Mouse (Mus musculus) embryonic facial prominence, embryonic 12.5 days (tissue): ENCODE results near the gene Ntm. TPM values are rescaled to one million over a fixed set of nuclear protein-coding genes. Genes with fewer than 3 reads are reported as not detected.

Experiments used
- ATAC-seq: fragments of 200-750 bp; cut with Nextera tagmentation; 2 replicates; pipeline ENCODE4 v1.8.0; 2017; ENCODE audit not compliant: insufficient number of reproducible peaks, insufficient read depth, low FRiP score, low TSS enrichment
- H3K27ac ChIP-seq: fragments of 300-500 bp; sonication (generic); 2 replicates; pipeline ENCODE4 v1.5.1; 2016; ENCODE audit warnings: mild to moderate bottlenecking
- H3K27me3 ChIP-seq: fragments of 300-500 bp; sonication (generic); 2 replicates; pipeline ENCODE4 v1.6.1; 2016; ENCODE audit warnings: mild to moderate bottlenecking, moderate library complexity
- H3K36me3 ChIP-seq: fragments of 300-500 bp; sonication (generic); 2 replicates; pipeline ENCODE4 v1.6.1; 2016; ENCODE audit warnings: mild to moderate bottlenecking
- H3K4me1 ChIP-seq: fragments of 300-500 bp; sonication (generic); 2 replicates; pipeline ENCODE4 v1.6.1; 2016
- H3K4me2 ChIP-seq: fragments of 300-500 bp; sonication (generic); replicated peaks from 2 replicates; pipeline ENCODE4 v1.6.1; 2016; ENCODE audit warnings: mild to moderate bottlenecking, moderate library complexity
- H3K4me3 ChIP-seq: fragments of 300-500 bp; sonication (generic); 2 replicates; pipeline ENCODE4 v1.5.1; 2016; ENCODE audit warnings: mild to moderate bottlenecking
- H3K9ac ChIP-seq: fragments of 300-500 bp; sonication (generic); 2 replicates; pipeline ENCODE4 v1.6.1; 2016; ENCODE audit warnings: mild to moderate bottlenecking, moderate library complexity
- H3K9me3 ChIP-seq: fragments of 300-500 bp; sonication (generic); 2 replicates; pipeline ENCODE4 v1.6.1; 2016; ENCODE audit warnings: mild to moderate bottlenecking, moderate library complexity
- WGBS: fragments of 180-500 bp; shearing (Covaris S2); methylation state at CpG from one replicate; pipeline ENCODE4 v1.1.7; 2016; 5-methylcytosine and 5-hydroxymethylcytosine counted together
- polyA plus RNA-seq: library from polyadenylated mRNA; unstranded; fragments of >200 nt; fragmentation: Nextera tagmentation; extraction: Ambion mirVana; gene quantifications from 2 replicates; pipeline ENCODE4 v1.2.1, GENCODE M21; 2016

The Ntm gene
- polyA plus RNA-seq, 1 experiment from 2014 or later: 23.0 TPM

DNA sequence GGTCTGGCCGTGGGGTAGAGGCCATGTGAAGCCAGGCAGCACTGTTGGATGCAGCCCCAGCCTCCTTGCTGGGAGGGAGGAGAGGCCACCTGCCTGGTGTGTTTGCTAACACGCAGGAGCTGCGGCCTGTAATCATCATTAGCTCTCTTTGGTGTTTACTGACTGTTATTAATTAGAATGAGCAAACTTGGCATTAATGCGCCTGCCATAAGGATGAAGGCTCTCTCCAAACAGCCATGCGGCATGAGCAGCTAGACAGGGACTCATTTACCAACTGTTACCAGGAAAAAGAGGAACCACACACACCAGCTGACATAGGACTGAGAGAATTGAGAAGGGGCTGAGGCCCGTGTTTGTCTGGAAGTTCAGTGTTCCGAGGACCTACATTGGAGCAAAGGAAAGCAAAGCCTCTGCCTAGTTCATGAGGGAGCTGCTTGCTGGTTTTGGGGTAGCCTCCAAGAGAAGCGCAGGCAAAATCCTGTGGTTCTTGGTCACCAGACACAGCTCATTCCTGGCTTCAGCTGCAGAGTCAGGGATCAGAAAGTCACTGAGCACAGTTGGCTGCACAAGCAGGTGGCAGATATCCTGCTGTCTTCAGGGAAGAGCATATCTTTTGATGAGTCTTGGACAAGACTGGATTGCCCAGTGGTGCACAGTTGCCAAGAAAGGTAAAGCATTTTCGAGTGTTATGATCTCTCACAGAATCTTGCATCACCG, 171.6 kb downstream of the Ntm start:
- Histone ChIP-seq H3K27ac (no peak overlapping the region), H3K9ac (no peak overlapping the region), H3K9me3 (no peaks in the 10 kb centered on the region), H3K4me1 (no peaks in the 10 kb centered on the region), H3K27me3 (no peaks in the 10 kb centered on the region), H3K4me3 (no peak overlapping the region), H3K4me2 (no peak overlapping the region), H3K36me3 (no peaks in the 10 kb centered on the region)
- no peak for ATAC-seq
- 67% methylated on average over 10 of the region's 10 CpGs for WGBS

DNA sequence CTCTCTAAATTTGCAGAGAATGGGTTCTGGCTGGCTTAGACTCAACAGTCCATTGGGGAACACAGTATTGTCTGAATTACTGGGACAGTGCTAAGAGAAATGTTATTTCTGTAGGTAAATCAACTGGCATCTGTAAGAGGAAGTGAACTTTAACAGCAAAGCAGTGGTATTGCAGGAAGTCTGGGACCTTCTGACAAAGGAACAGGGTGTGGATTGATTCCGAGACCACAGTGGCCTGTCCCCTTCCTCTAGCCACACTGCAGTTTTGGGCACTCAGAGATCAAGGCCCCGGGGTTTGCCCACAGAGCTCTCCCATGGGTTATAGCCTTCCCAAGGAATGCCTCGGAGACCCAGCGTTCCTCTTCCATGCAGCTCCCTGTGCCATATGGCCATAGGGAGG, 172.9 kb downstream of the Ntm start:
- Histone ChIP-seq H3K9ac (no peak overlapping the region), H3K27ac (no peak overlapping the region), H3K4me2 (no peak overlapping the region), H3K36me3 (no peaks in the 10 kb centered on the region), H3K27me3 (no peaks in the 10 kb centered on the region), H3K9me3 (no peaks in the 10 kb centered on the region), H3K4me1 (no peaks in the 10 kb centered on the region), H3K4me3 (no peak overlapping the region)
- WGBS: 74% methylated on average over 4 of the region's 4 CpGs
- ATAC-seq: no peak

DNA sequence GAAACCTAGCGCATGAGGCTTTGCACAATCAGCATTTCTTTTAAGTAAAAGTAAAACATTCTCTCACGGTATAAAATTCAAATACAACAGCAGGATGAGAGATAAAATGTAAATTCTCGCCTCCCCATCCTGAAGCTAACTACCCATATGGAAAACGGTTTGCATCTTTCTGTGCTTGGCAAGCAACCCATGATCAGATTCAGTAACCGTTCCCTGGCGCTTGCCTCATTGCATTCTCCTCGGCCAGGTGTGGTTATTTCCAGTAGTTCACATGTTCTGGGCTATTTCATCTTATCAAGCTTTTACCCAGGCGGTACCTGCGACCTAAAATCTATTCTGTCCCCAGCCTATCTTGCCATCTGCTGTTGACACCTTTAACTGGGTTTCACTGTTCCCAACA, 174.1 kb downstream of the Ntm start:
- WGBS: 91% methylated on average over 9 of the region's 9 CpGs
- Histone ChIP-seq H3K9ac (no peak overlapping the region), H3K27me3 (no peaks in the 10 kb centered on the region), H3K4me3 (no peak overlapping the region), H3K4me2 (no peak overlapping the region), H3K4me1 (no peaks in the 10 kb centered on the region), H3K27ac (no peak overlapping the region), H3K36me3 (no peaks in the 10 kb centered on the region), H3K9me3 (no peaks in the 10 kb centered on the region)
- ATAC-seq: no peak

DNA sequence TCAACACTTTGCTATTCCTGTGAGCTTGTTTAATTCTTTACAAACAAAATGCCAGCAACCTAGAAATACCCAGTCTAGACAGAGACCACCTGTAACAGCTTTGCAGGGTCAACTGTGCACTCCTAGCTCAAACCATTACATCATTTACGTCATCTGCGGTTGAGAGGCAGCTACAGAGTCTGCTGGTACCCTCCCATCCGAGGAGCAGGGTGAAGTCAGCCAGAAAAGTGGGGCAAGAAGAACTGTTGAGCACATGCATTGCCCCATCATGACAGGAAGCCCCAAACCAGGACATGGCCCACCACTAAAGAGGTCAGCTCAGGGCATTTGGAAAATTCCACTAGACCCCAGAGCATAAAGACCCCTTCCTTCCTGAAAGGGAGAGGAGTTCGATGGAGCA, 175.5 kb downstream of the Ntm start:
- no peaks in the 10 kb centered on the region for H3K4me1 ChIP-seq
- H3K27ac ChIP-seq: no peak overlapping the region
- 65% methylated on average over 4 of the region's 4 CpGs for WGBS
- H3K27me3 ChIP-seq: no peaks in the 10 kb centered on the region
- no peak overlapping the region for H3K9ac ChIP-seq
- H3K4me2 ChIP-seq: no peak overlapping the region
- no peaks in the 10 kb centered on the region for H3K36me3 ChIP-seq
- H3K4me3 ChIP-seq: no peak overlapping the region
- no peaks in the 10 kb centered on the region for H3K9me3 ChIP-seq
- no peak for ATAC-seq

DNA sequence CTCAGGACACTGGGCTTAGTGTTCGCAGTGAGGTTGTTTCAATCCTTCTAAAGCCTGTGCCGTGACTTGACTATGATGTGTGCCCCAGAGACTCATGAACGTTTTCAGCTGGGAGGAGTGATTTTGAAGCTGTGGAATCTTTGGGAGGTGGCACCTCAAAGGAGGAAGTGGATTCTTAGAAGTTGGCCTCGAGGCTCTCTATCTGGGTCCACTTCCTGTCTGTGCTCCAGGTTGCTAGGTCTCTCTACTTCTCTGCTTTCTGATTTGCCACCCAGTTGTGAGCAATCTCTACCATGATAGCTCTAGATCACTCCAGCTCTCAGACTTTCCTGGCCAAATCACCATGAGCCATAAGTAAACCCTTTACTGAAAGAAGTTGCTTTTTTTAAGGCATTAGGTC, 180.2 kb downstream of the Ntm start:
- H3K9me3 ChIP-seq: no peaks in the 10 kb centered on the region
- no peak for ATAC-seq
- no peak overlapping the region for H3K27ac ChIP-seq
- WGBS: 78% methylated on average over 4 of the region's 4 CpGs
- no peak overlapping the region for H3K4me2 ChIP-seq
- no peaks in the 10 kb centered on the region for H3K4me1 ChIP-seq
- H3K4me3 ChIP-seq: no peak overlapping the region
- H3K36me3 ChIP-seq: no peaks in the 10 kb centered on the region
- H3K9ac ChIP-seq: no peak overlapping the region
- H3K27me3 ChIP-seq: no peaks in the 10 kb centered on the region; the same call in 1 of the 2 replicates

DNA sequence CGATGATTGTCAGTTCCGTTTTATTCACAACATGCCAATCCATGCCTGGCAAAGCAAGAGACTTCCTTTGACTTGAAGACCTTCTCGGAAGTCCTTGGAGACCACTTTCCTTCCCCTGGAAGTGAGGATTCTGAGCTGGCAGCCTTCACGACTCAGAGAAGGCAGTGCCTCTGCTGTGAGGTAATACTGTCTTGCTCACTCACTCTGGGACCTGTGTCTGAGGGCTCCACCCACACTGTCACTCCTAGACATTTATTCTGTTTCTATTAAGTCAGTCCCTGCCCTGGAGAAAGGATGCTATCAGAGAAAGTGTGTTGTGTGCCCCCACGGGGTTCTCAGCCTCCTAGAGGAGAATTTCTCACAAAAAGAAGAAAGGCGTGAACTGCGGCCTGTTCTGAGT, 183.2 kb downstream of the Ntm start:
- WGBS: 77% methylated on average over 7 of the region's 7 CpGs
- H3K36me3 ChIP-seq: no peaks in the 10 kb centered on the region
- no peaks in the 10 kb centered on the region for H3K4me1 ChIP-seq
- H3K27ac ChIP-seq: no peak overlapping the region
- ATAC-seq: no peak
- H3K4me3 ChIP-seq: no peak overlapping the region
- no peaks in the 10 kb centered on the region for H3K9me3 ChIP-seq
- no peaks in the 10 kb centered on the region; the same call in 1 of the 2 replicates for H3K27me3 ChIP-seq
- H3K9ac ChIP-seq: no peak overlapping the region
- H3K4me2 ChIP-seq: no peak overlapping the region

DNA sequence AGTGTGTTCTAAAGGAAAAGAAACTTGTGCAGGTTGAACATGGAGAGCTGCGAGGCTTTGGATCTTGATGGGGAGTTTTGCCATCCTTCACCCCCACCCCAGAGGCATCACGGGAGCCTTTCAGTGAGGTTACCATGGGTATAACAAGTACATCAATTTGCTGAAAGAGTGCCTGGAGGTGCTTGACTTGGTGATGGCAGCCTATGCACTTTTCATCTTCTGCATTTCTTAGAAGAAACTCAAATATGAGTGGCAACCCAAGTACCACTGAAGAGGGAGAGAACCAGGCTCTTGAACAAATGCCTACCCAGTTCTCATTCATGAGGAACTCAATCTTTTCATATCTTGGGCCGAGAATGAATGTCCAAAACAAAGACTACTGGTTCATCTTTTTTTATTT, 186.0 kb downstream of the Ntm start:
- no peak for ATAC-seq
- 91% methylated on average over 3 of the region's 3 CpGs for WGBS
- H3K27me3 ChIP-seq: no peaks in the 10 kb centered on the region; the same call in 1 of the 2 replicates
- H3K4me1 ChIP-seq: no peaks in the 10 kb centered on the region
- no peaks in the 10 kb centered on the region for H3K36me3 ChIP-seq
- H3K9me3 ChIP-seq: no peaks in the 10 kb centered on the region
- H3K27ac ChIP-seq: no peak overlapping the region
- no peak overlapping the region for H3K9ac ChIP-seq
- H3K4me3 ChIP-seq: no peak overlapping the region
- H3K4me2 ChIP-seq: no peak overlapping the region

DNA sequence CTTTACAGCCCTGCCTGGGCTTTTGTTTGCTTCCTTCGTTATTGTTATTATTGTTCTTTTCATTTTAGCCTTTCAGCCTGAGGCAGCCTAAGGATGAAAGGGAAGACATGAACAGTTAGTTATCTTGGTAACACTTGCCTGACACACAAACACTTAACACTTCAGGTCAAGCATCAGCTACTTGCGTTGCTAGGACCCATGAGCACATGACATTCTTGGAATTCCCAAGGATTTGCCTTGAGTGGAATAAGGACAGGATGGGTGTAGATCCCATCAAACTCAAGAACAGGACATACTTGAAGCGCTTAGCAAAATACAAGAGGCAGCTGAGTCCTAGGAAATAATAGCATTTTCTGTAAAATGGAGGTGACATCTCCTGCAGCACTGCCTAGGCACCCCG, 186.4 kb downstream of the Ntm start:
- Histone ChIP-seq H3K27ac (no peak overlapping the region), H3K9ac (no peak overlapping the region), H3K27me3 (no peaks in the 10 kb centered on the region; the same call in 1 of the 2 replicates), H3K4me3 (no peak overlapping the region), H3K4me1 (no peaks in the 10 kb centered on the region), H3K9me3 (no peaks in the 10 kb centered on the region), H3K36me3 (no peaks in the 10 kb centered on the region), H3K4me2 (no peak overlapping the region)
- 74% methylated on average over 4 of the region's 4 CpGs for WGBS
- no peak for ATAC-seq

DNA sequence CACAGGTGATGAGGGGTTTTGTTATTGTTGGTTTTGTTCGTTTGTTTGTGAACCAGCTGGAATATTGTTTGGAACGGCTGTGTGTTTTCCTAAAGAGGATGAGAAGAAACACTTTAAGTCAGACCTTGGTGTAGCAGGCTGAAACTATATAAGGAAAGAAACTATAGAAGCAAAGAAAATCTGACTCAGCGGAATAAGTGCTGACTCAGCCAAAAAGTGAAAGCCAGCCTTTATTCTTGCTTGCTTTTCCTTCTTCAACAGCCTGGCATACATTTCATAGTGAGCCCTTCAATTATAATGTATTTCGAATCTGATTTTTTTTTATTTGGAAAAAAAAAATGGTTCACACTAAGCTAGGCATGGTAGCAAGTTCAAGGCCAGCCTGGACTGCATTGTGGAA, 186.9 kb downstream of the Ntm start:
- Histone ChIP-seq H3K27me3 (no peaks in the 10 kb centered on the region; the same call in 1 of the 2 replicates), H3K4me1 (no peaks in the 10 kb centered on the region), H3K9ac (no peak overlapping the region), H3K4me2 (no peak overlapping the region), H3K27ac (no peak overlapping the region), H3K36me3 (no peaks in the 10 kb centered on the region), H3K9me3 (no peaks in the 10 kb centered on the region), H3K4me3 (no peak overlapping the region)
- ATAC-seq: no peak
- WGBS: 80% methylated on average over 4 of the region's 4 CpGs

DNA sequence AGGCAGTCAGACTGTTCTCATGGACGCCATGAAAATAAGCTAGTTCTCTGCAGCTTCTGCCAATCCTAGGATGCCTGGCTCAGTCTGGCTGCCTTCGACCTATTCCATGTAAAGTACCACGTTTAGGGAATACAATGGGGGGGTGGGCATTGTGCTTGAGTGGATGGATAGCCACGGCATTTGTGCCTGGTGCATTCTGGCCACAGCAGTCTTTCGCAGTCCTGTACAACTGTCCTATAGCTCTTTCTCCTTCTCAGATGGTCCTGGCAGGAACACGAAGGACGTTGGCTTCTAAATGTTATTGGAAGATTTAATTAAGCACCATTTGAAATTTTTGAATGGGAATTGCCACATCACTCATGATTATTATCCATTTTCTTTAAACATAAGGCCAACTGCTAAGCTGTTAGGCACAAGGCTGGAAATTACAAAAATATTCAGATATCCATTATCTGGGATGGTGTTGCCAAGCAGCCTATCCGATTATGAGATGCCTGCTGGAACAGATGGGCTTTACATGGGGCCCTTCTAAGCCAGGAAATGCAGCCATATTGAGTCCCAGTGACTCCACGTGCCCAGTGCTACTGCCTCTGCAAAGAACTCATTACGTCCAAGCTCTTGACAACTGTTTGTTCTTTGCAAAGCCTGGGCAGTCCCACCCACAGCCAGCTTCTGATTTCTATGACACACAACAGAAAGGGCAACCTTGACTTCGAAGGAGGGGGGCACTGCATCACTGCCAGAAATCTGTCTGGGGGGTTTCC, 190.1 kb downstream of the Ntm start:
- no peaks in the 10 kb centered on the region for H3K27me3 ChIP-seq
- H3K4me1 ChIP-seq: no peaks in the 10 kb centered on the region
- H3K27ac ChIP-seq: no peak overlapping the region
- no peaks in the 10 kb centered on the region for H3K9me3 ChIP-seq
- H3K4me3 ChIP-seq: no peak overlapping the region
- 77% methylated on average over 11 of the region's 11 CpGs for WGBS
- no peak overlapping the region for H3K4me2 ChIP-seq
- no peaks in the 10 kb centered on the region for H3K36me3 ChIP-seq
- H3K9ac ChIP-seq: no peak overlapping the region
- no peak for ATAC-seq

DNA sequence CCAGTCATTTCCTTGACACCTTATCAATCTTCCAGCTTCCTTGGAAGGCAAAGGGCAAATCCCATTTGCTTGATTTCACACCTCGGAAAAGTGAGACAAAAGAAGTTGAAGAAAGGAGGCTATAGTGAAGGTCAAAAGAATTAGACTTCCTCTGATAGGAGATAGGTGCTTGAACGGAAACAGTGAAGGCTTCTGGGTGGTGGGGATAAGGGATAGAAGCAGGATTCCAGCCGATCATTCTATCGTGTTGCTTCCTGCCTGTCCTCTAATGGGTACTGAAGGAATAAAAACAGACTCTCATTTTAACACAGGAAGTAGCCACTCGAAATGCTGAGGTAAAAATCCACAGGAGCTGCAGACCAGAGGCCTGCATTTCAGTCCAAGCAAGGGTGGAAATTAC, 191.1 kb downstream of the Ntm start:
- no peaks in the 10 kb centered on the region for H3K36me3 ChIP-seq
- no peak overlapping the region for H3K27ac ChIP-seq
- no peaks in the 10 kb centered on the region for H3K4me1 ChIP-seq
- ATAC-seq: no peak
- H3K27me3 ChIP-seq: no peaks in the 10 kb centered on the region
- H3K4me3 ChIP-seq: no peak overlapping the region
- no peaks in the 10 kb centered on the region for H3K9me3 ChIP-seq
- no peak overlapping the region for H3K4me2 ChIP-seq
- 36% methylated on average over 5 of the region's 5 CpGs for WGBS
- no peak overlapping the region for H3K9ac ChIP-seq

DNA sequence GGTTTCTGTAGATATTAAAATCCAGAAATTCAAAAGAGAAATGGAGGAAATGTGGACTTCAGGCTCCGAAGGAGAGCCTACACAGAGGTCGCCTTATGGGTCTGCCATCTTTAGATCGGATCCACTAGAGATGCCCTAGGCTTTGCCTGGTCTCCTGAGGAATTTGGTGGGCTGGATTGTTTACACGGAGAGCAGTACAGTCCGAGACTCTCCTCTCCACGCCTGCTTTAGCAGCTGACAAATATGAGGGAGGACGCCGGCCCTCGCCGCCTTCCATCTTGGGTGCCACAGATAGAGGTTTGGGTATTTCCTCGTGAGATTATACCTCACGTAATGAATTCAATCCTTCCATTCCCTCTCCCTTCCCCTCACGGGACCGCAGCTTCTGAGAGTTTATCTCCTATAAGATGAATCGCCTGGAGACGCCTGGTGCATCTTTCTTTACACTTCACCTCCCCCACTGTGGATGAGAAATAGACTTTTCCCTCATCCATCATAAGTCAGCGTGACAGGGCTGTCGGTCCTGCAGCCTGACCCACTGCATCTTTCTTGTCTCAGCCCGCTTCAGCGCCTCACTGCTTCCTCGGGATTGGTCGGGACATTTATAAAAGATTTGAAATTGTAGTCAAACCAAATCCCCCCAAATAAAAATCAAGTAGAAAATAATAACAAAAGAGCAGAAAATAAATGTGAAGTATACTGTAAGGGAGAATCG, 191.7 kb downstream of the Ntm start:
- Histone ChIP-seq H3K4me3 (no peak overlapping the region), H3K4me2 (no peak overlapping the region), H3K36me3 (no peaks in the 10 kb centered on the region), H3K9ac (no peak overlapping the region), H3K9me3 (no peaks in the 10 kb centered on the region), H3K27ac (no peak overlapping the region), H3K4me1 (no peaks in the 10 kb centered on the region), H3K27me3 (no peaks in the 10 kb centered on the region)
- 72% methylated on average over 23 of the region's 23 CpGs for WGBS
- no peak for ATAC-seq
